Mouse (Mus musculus): ENCODE data around the gene Rims4.

Rims4 gene

GRCm38 (mm10) chr2:163918317-163919258 is at the start of gene Rims4:
Gene Rims4 (minus strand): TSS chr2:163918683.
- DNase-seq (ENCODE audit: low spot score): peak; percentile 61

GRCm38 (mm10) chr2:163965706-163966105 is 47.2 kb upstream of the Rims4 start:
- no peak for DNase-seq (ENCODE audit: low spot score)

- DNase-seq (ENCODE audit: low spot score): peak; percentile 47
These were observed 46.4 kb upstream of the Rims4 start for GRCm38 (mm10) chr2:163964606-163965560.

- no peak for DNase-seq (ENCODE audit: low spot score)
These were observed 35.3 kb upstream of the Rims4 start for GRCm38 (mm10) chr2:163953622-163954310.

GRCm38 (mm10) chr2:163951770-163952169 is 33.3 kb upstream of the Rims4 start:
- peak; percentile 75 for DNase-seq (ENCODE audit: low spot score)

GRCm38 (mm10) chr2:163947976-163948375 is 29.5 kb upstream of the Rims4 start:
- no peak for DNase-seq (ENCODE audit: low spot score)

GRCm38 (mm10) chr2:163946221-163946620 is 27.7 kb upstream of the Rims4 start:
- no peak for DNase-seq (ENCODE audit: low spot score)

GRCm38 (mm10) chr2:163944511-163944910 is 26.0 kb upstream of the Rims4 start:
- no peak for DNase-seq (ENCODE audit: low spot score)

GRCm38 (mm10) chr2:163943056-163943455 is 24.6 kb upstream of the Rims4 start:
- no peak for DNase-seq (ENCODE audit: low spot score)

GRCm38 (mm10) chr2:163939522-163939921 is 21.0 kb upstream of the Rims4 start:
- DNase-seq (ENCODE audit: low spot score): peak; percentile 43

- no peak for DNase-seq (ENCODE audit: low spot score)
These were observed 13.7 kb upstream of the Rims4 start for GRCm38 (mm10) chr2:163932151-163932550.

- DNase-seq (ENCODE audit: low spot score): no peak
These were observed 10.1 kb upstream of the Rims4 start for GRCm38 (mm10) chr2:163928464-163929200.

- no peak for DNase-seq (ENCODE audit: low spot score)
These were observed 6.6 kb upstream of the Rims4 start for GRCm38 (mm10) chr2:163925044-163925443.

GRCm38 (mm10) chr2:163924531-163924930 is 6.0 kb upstream of the Rims4 start:
- DNase-seq (ENCODE audit: low spot score): no peak

GRCm38 (mm10) chr2:163923113-163923512 is 4.6 kb upstream of the Rims4 start:
- no peak for DNase-seq (ENCODE audit: low spot score)

GRCm38 (mm10) chr2:163919581-163919980 is 1.1 kb upstream of the Rims4 start:
- DNase-seq (ENCODE audit: low spot score): no peak

- no peak for DNase-seq (ENCODE audit: low spot score)
These were observed 1.8 kb downstream of the Rims4 start for GRCm38 (mm10) chr2:163916703-163917102.

- no peak for DNase-seq (ENCODE audit: low spot score)
These were observed 3.1 kb downstream of the Rims4 start for GRCm38 (mm10) chr2:163915294-163915791.

- DNase-seq (ENCODE audit: low spot score): peak; percentile 58
These were observed 4.4 kb downstream of the Rims4 start for GRCm38 (mm10) chr2:163914107-163914506.

- DNase-seq (ENCODE audit: low spot score): no peak
These were observed 4.8 kb downstream of the Rims4 start for GRCm38 (mm10) chr2:163913704-163914103.

Data from retina, embryonic 14.5 days (tissue).